Mouse (Mus musculus): ENCODE measurements at regions not wholly inside any gene's neighbourhood (a gene's known extent, or its start where the extent isn't known, plus 50 kb on each side); places are given as distances from the start of the nearest gene placed in this dataset.

GRCm38 (mm10) chr15:96031085-96031780 lies 240.6 kb downstream of the Ano6 start:
- DNase-seq: no peak

- no peak for DNase-seq
Measured at GRCm38 (mm10) chr15:96035273-96035672, 244.6 kb downstream of the Ano6 start.

GRCm38 (mm10) chr15:96045561-96045960 lies 241.8 kb upstream of the Arid2 start:
- no peak for DNase-seq

GRCm38 (mm10) chr15:96046651-96047050 lies 240.7 kb upstream of the Arid2 start:
- no peak for DNase-seq

GRCm38 (mm10) chr15:96050416-96050815 lies 236.9 kb upstream of the Arid2 start:
- DNase-seq: no peak

- no peak for DNase-seq
Measured at GRCm38 (mm10) chr15:96052586-96052985, 234.7 kb upstream of the Arid2 start.

- DNase-seq: no peak
Measured at GRCm38 (mm10) chr15:96055361-96055760, 232.0 kb upstream of the Arid2 start.

GRCm38 (mm10) chr15:96055796-96056473 lies 231.4 kb upstream of the Arid2 start:
- no peak for DNase-seq

GRCm38 (mm10) chr15:96059623-96060022 lies 227.7 kb upstream of the Arid2 start:
- DNase-seq: no peak

GRCm38 (mm10) chr15:96064499-96065217 lies 222.7 kb upstream of the Arid2 start:
- no peak for DNase-seq

- no peak for DNase-seq
Measured at GRCm38 (mm10) chr15:96075615-96076014, 211.7 kb upstream of the Arid2 start.

- no peak for DNase-seq
Measured at GRCm38 (mm10) chr15:96077756-96078155, 209.6 kb upstream of the Arid2 start.

GRCm38 (mm10) chr15:96078580-96078979 lies 208.7 kb upstream of the Arid2 start:
- DNase-seq: no peak

- no peak for DNase-seq
Measured at GRCm38 (mm10) chr15:96089676-96090075, 197.6 kb upstream of the Arid2 start.

GRCm38 (mm10) chr15:96096438-96096837 lies 190.9 kb upstream of the Arid2 start:
- no peak for DNase-seq

GRCm38 (mm10) chr15:96098821-96099220 lies 188.5 kb upstream of the Arid2 start:
- no peak for DNase-seq

GRCm38 (mm10) chr15:96099844-96100640 lies 187.3 kb upstream of the Arid2 start:
- DNase-seq: peak in 1 of 2 experiments; percentile 5

- DNase-seq: peak; percentile 4 to 24
Measured at GRCm38 (mm10) chr15:96103737-96104136, 183.6 kb upstream of the Arid2 start.

- no peak for DNase-seq
Measured at GRCm38 (mm10) chr15:96107503-96107902, 179.8 kb upstream of the Arid2 start.

- no peak for DNase-seq
Measured at GRCm38 (mm10) chr15:96113091-96113490, 174.2 kb upstream of the Arid2 start.

GRCm38 (mm10) chr15:96114616-96115015 lies 172.7 kb upstream of the Arid2 start:
- no peak for DNase-seq

- DNase-seq: no peak
Measured at GRCm38 (mm10) chr15:96115196-96115595, 172.1 kb upstream of the Arid2 start.

- no peak for DNase-seq
Measured at GRCm38 (mm10) chr15:96119240-96119639, 168.1 kb upstream of the Arid2 start.
